Mouse (Mus musculus) testis, adult 2 months (tissue): ENCODE data around the gene Galnt17.

ENCODE experiments used
- CTCF ChIP-seq: fragments of 200-500 bp; IDR thresholded peaks from 2 replicates; pipeline ENCODE4 v1.5.1; 2012; ENCODE audit warnings: low read depth, mild to moderate bottlenecking, inconsistent platforms, low read length, moderate library complexity; ENCODE audit not compliant: control insufficient read depth, insufficient read depth, insufficient replicate concordance
- POLR2A ChIP-seq: fragments of 200-500 bp; IDR thresholded peaks from 2 replicates; pipeline ENCODE4 v1.6.1; 2012; ENCODE audit warnings: low read depth, mild to moderate bottlenecking, inconsistent platforms, low read length, moderate library complexity; ENCODE audit not compliant: control insufficient read depth

DNA sequence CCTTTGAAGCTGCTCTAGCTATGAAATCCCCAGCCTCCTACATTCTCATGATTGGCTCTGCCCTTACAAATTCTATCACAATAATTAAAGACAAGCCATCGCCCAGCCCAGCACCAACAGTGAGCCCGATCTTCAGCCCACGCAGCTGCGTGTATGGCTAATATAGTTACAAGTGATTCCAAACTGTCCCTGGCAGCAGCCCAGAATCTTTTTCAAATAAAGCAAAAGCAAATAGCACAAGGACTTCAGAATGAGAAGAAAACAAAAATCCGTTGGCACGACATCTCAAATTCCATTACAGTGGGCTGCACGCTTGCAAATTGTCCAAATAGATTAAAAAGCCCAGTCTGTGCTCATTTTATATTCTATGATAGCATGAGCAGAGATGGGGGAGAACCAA, 31.1 kb downstream of the Galnt17 start:
- TF ChIP-seq CTCF (no peak), POLR2A (no peak)
